Mouse (Mus musculus) erythroblast, adult 5-6 weeks (primary cell): Measurements from ENCODE around the gene Shisa7. TPM values are rescaled to one million over a fixed set of nuclear protein-coding genes. Genes with fewer than 3 reads are reported as not detected.
A peak's percentile ranks its signal among the peaks of the same experiment; 100 is the strongest.
"Not testable (repeated sequence)": the region's sequence is repeated elsewhere in the genome, so short reads cannot be mapped to it uniquely, and the experiment has no call there.

Source experiments
- ATAC-seq: replicated peaks from 2 replicates; pipeline ENCODE4 v1.8.0; 2016; ENCODE audit warnings: moderate number of reproducible peaks, mild to moderate bottlenecking, moderate TSS enrichment, inconsistent platforms; ENCODE audit not compliant: poor library complexity, low FRiP score, severe bottlenecking
- total RNA-seq, 2 experiments: library from RNA; stranded (forward) in 1 of 2; stranded (reverse) in 1 of 2; fragments of 150-400 nt in 1 of 2; fragments of 200-764, 138-1000 nt in 1 of 2; gene quantifications; 2 replicates each; pipeline versions ENCODE4 v1.2.3 to v1.2.4; 2015 to 2017; ENCODE audit warnings: low replicate concordance in 2 of 2

Shisa7 gene
- total RNA-seq, 2 experiments from 2014 or later: not detected

GRCm38 (mm10) chr7:4850621-4851314 is 6.3 kb upstream of the Shisa7 start:
- no peak for ATAC-seq

GRCm38 (mm10) chr7:4849372-4849771 is 4.9 kb upstream of the Shisa7 start:
- ATAC-seq: no peak

DNA sequence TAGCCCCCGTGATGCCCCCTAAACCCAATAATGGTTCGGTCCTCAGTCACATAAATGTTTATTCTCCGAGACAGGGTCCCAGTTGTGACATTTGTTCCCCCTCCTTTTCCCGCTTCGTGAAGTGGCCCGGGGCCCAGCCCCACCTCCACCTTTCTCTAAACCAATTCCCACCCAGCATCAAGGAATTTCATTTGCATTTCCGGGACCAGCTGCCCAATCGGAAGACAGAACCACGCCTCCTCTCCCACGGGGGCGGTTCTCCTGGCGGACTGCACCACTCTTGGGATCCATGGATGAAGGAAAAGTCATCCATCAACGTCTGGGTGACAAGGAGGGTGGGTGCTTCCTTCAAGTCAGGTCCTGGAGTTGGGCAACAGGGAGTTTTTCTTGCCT is 417 bp upstream of the Shisa7 start:
- ATAC-seq: no peak

- no peak for ATAC-seq
These were observed 772 bp downstream of the Shisa7 start for GRCm38 (mm10) chr7:4843604-4844244.

DNA sequence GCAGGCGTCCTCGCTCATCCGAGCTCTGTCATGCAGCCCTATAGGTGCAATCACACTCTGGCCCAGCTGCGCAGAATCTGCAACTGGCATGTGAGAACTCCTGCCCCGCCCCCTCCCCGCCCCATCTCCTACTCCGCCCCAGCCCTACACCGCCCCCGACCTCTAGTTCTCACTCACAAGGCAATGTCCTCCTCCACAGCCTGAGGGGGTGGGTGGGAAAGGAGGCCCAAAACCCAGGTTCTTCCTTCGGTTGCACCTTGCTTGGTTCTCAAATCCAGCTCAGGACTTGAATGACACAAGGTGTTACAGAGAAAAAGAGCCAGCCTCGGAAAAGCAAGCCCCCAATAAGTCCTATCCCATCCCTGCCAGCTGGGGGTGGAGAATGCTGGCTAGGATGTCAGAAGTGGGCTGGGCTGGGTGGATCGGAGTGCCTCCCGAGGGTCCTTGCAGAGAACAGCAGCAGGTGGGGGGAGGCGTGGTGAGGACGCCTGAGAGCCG is 1.8 kb downstream of the Shisa7 start:
- no peak for ATAC-seq

DNA sequence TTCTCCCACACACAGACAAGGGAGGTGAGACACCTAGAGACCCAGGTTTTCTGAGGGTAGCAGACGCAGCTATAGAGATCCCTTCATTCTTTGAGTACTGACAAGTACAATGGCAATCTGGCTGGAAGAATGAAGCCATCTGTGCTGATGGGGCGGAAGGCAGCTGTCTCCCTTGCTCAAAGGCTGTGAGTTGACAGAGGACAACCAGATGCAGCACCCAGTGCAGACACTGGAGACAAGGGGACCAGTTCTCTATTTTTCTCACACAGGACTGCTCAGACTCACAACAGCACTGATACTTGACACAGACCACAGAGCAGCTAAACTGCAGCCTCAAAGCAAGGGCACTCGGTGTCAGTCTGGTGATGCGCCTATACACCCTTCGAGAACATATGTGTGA is 2.4 kb downstream of the Shisa7 start:
- ATAC-seq: no peak

- no peak for ATAC-seq
These were observed 6.9 kb downstream of the Shisa7 start for GRCm38 (mm10) chr7:4837639-4838038.

DNA sequence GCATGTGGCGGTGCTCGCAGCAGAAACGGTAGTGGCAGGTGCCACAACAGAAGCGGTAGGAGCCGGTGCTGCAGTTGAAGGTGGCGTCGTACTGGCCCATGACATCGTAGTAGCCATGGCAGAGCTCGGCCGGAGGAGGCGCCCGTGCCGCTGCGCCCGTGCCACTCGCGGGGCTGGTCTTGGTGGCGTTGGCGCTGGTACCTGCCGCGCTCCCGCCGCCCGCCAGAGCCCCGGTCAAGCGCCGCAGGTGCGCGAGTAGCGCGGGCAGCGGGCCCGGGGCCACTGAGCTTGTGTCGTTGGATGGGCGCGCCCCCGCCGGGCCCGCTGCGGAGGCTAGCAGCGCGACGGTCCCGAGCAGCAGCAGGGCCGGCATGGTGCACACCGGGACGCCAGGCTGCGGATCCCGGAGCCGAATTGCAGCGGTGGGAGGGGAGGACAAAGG is 8.1 kb downstream of the Shisa7 start:
- ATAC-seq: 0 out of 2 replicates have a peak, but pooled peaks have one; percentile 33

- ATAC-seq: no peak
These were observed 8.7 kb downstream of the Shisa7 start for GRCm38 (mm10) chr7:4835631-4836327.

- ATAC-seq: no peak
These were observed 14.0 kb downstream of the Shisa7 start for GRCm38 (mm10) chr7:4830476-4830875.

DNA sequence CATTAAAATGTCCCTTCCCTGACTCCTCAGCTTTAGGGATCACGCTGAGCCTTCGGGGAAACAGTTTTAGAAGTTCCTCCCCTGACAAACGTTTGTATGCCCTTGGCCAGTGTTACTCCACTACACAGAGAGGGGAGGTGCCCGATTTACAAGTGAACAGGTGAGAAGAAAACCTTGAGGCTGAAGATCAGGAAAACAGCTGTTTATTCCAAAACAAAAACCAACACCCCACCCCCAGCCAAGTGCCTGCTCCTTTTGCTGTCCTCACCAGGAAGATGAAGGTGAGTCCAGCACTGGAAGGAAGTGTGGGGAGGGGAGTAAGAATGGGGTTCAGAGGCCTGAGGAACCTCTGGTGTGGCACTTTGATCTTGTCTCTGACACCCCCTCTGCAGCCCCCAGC is 19.1 kb downstream of the Shisa7 start:
- ATAC-seq: no peak

- ATAC-seq: no peak
These were observed 22.2 kb downstream of the Shisa7 start for GRCm38 (mm10) chr7:4822162-4822907.

GRCm38 (mm10) chr7:4821690-4822089 is 22.8 kb downstream of the Shisa7 start:
- ATAC-seq: no peak

GRCm38 (mm10) chr7:4820925-4821324 is 23.6 kb downstream of the Shisa7 start:
- not testable (repeated sequence) for ATAC-seq

DNA sequence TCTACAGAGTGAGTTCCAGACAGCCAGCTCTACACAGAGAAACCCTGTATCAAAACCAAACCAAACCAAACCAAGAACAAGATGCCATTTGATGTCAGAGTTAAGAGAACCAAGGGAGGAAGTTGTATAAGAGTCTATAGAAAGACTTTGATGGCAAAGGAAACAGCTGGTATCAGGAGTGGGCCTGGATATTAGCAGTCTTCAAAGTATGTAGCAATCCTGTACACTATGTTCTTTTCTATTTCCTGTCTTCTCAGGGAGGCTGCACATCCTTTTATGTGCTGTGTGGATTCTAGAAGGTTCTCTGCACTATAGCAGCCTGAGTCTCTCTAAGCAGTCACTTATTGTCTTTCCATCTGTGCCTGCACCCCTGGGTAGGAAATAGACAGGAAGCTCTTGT is 27.9 kb downstream of the Shisa7 start:
- no peak for ATAC-seq

DNA sequence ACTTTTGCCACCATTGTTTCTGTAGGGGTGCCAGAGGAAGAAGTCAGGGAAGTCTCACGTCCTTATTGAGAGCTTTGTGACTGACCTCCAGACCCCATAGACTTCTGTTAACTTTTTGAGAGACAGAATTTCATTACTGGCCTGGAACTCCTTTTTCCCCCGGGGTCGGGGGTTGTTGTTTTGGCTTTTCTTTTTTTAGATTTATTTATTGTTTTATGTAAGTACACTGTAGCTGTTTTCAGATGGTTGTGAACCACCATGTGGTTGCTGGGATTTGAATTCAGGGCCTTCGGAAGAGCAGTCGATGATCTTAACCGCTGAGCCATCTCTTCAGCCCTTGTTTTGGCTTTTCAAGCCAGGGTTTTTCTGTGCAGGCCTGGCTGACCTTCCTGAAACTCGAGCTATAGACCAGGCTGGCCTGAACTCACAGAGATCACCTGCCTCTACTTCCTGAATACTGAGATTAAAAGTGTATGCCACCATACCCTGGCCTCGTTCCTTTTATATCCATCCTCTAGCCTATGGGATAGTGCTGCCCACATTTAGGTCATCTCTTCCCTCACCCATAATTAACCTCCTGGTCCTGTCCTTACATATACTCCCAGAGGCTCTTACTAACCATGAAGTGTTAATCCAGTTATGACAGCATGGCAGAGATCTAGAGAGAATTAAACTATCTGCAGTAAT is 31.2 kb downstream of the Shisa7 start:
- no peak for ATAC-seq

DNA sequence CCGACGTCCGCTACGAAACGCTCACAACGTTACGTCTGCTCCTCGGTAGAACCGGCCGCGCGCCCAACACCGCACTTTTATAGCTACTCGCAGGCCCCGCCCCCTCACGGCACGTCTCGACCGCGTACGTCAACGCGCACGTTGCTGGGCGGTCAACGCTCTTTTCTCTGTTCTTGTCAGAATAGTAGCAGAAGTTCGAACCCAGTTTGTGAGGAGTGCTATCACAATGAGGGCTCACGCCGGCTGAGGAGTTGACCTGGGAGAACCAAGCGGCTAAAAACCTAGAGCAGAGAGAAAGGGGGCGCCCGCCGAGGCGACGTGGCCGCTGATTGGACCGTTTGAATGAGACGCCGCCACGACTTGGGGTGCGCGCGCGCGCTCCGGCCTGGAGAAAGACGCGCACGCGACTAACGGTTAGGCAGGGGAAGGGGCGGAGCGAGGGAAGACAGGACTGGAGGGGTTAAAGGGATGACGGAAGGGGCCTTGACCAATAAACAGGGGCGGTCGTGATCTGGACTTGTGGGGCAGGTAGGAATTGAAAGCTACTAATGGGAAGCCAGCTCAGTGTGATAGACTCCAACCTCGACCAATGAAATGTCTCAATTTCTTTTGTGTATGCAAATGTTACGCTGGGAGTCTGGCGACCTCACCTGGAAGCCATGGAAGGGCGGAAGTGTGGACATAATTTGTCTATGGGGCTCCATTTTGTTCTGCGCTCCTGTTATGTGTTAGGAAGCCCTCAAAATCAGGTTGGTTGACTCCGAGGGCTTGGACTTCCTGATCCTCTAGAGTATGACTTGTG is 32.0 kb downstream of the Shisa7 start, which contains the start of gene Ube2s:
TSS of gene Ube2s (minus strand) at position 288 of the 802 bp plus-strand sequence.
- peak; percentile 91 for ATAC-seq

DNA sequence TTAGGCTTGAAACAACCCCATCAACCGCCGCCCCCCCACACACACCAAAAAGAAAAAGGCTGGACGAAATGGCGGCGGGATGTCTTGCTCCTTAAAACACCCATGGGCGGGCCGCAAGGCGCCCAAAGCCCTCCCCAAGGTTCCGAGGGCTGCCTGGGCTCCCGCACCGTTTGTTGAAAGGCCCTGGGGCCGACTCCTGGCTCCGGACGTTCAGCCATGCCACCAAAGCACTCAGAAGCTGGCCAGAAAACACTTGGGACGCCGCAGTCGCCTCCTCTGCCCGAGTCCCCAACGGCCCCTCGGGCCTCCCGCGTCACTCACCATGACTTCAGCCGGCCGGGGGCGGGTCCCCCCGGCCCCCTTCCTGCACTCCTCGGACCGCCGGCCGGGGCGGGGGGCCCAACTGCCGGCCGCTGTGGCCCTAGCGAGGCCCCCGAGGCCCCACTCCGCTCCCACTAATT is 32.6 kb downstream of the Shisa7 start:
- ATAC-seq: 0 out of 2 replicates have a peak, but pooled peaks have one; percentile 0
